Mouse (Mus musculus) activated CD4-positive, CD25-positive, alpha-beta regulatory T cell, adult 4 months (primary cell): ENCODE data around the gene Fam20b. TPM values are rescaled to one million over a fixed set of nuclear protein-coding genes. Genes with fewer than 3 reads are reported as not detected.
A peak's percentile ranks its signal among the peaks of the same experiment; 100 is the strongest.

ENCODE experiments used
- ATAC-seq: one replicate; pipeline ENCODE4 v1.8.0; 2017
- polyA plus RNA-seq, 2 experiments: library from polyadenylated mRNA; unstranded; fragments of 100-300 nt; shearing (Covaris generic); gene quantifications; one replicate each; pipeline ENCODE4 v1.2.1; 2017

The Fam20b gene
- polyA plus RNA-seq, 2 experiments from 2014 or later = 11.2 to 12.4 TPM

DNA sequence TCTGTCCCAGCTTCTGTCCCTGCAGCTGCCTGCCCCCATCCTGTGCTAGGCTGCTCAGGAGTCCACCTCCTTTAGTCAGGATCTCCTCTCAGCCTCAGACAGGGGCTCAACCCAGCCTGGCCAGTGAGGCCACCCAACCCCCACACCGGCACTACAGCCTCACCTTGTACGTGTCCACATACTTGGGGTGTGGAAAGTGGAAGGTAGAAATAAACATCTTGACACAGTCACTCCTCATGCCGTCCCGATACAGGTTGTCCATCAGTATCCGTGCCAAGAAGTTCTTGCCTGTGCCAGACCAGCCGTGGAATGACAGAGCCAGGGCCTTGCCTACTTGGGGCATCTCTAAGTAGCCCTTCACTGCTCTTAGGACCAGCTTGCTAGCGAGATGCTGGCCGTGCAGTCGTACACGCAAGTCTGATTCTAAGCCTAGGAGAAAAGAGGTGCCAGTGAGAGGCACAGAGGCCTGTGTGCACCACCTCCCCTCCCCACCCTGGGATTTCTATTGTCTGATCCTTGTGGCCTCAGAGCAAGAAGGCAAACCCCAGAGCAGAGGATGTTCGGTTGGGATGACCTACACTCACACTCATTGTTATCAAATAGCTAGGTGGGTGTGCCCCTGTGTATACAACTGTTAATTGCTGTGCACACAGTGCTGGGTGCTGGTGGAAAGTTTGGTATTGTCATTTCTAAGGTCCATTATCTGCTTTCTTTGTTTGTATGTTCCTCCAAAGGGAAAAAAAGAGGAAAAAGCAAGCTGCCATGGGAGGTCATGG is 49.5 kb downstream of the Fam20b start:
- ATAC-seq = no peak

DNA sequence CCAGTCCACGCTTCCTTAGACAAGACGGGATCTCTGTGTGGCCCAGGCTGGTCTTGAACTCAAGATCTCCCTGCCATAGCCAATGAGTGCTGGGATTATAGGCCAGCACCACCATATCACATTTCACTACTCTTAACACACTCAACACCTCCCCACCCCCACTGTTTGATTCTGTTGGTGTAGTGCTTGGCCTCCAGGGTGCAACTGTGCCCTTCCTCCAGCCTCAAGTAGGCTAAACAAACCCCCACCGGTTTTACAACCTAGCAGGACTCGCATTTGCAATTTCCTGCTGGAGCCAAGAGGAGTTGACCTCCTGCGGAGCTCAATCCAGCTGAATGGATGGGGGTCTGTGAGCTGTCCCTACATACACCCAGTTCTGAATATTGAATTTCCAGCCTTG is 50.3 kb downstream of the Fam20b start:
- no peak for ATAC-seq

DNA sequence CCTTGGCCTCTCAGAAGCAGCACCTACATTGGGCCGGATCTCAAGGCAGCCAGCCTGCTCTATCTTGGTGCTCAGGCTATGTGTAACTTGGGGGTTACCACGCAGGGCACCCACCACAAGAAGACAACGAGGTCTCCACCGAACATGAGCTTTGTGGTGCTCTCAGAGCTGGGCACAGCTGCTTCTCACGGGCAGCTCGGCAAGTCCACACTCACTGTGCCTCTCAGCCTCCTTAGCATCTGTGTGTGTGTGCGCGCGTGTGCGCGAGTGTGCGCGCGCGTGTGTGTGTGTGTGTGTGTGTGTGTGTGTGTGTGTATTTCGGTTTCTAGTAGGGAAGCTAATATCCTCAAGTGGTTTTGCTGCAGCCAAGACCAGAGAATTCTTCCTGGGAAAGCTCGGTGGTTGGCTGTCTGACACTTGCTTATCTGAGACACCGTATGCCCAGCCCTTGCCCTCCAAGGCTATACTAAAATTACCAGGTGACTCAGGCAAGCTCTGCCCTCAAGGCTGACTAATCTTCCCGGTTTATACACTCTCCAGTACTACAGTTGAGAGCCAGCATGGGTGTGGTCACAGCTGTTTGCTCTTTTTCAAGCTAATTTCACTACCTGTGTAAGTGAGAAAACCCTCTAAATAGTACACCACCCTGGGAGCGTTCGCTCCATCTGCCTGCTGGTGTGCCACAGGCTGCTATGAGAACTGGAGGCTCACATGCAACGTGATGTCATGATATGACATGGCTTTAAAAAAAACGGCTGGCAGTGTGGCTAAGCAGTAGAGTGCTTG is 51.6 kb downstream of the Fam20b start:
- ATAC-seq = no peak

DNA sequence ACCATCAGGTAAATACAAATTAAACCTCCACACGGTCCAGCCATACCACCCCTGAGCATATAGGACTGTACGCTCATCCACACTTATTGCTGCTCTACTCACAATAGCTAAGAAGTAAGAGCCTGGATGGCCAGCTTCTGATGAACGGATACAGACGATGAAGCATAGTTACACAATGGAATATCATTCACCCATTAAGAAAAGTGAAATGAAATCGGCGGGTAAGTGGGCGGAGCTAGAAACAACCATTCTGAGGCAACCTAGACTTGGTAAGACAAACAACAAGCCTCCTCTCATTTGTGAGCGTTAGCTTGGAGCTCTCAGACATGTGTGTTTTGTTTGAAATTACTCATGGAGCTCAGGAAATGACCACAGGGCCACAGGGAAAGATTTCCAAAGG is 53.1 kb downstream of the Fam20b start:
- ATAC-seq = no peak

DNA sequence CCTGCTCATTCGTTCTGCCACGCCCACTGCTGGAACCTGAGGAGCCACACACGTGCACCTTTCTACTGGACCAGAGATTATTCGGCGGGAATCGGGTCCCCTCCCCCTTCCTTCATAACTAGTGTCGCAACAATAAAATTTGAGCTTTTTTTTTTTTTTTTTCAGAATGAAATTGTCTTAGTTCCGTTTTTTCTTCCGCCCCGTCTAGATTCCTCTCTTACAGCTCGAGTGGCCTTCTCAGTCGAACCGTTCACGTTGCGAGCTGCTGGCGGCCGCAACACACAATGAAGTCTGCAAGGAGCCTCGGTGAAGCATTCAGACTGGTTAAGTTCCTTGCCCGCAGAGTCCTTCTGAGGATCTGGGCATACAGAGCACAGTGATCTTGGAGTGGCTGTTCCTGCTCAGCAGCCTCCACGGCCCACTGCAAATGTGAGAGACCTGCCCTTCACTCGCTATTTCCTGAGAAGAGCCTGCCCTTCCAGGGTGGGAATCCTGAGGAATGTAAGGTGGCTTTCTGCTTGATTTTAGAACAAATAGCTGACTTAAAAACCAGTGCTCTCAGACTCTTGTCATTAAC is 58.1 kb downstream of the Fam20b start:
- ATAC-seq = peak; percentile 24

DNA sequence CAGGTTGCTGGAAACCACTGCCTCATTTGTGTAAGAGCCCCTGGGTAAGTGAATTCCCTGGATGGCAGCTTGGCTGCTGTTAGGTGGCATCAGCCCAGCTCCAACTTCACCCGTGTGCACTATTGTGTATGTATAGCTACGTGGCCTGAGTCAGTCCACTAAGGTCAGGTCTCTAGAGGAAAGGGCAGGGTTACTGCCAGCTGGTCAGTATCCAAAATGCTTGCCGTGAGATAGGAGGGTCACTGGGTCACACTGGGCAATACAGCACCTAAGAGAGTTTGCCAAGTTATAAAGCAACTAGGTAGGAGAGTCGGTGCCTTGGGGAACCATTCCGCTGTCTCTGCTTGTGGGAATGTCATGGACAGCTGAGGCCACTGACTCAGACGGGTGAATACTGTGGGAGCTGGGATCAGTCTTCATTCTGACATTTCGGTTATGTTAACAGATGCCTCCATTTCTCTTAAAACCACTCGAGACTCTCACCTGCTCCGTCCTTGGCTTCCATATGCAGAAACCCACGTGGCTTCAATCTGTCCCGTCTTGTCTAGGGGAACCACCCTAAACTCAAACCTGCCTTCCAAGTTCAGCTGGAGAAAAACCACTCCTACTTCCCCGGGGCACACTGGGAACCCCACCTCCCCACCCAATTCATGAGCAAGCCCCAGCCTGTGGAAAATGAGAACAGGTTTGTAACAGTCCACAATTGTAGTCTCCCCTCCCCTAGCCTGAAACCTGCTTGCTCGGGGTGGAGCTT is 58.8 kb downstream of the Fam20b start:
- peak; percentile 49 for ATAC-seq

DNA sequence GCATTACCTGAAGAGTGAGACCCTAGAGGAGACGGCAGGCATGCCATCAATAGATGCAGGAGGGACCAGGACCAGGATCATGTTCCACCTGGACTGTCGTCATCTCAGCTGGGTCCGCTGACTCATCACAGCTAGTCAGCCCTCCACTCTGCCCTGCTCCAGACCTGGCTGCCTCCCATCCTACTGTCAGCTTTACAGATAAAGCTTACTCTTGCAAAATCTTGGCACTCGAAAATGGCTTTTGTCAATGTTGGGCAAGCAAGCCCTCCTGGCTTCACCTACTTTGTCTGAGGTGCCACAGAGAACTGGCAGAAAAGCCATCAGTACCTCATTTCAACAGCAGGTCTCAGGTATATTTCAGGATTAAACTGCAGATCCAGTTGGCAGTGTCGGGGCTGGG is 60.2 kb downstream of the Fam20b start:
- ATAC-seq = no peak

DNA sequence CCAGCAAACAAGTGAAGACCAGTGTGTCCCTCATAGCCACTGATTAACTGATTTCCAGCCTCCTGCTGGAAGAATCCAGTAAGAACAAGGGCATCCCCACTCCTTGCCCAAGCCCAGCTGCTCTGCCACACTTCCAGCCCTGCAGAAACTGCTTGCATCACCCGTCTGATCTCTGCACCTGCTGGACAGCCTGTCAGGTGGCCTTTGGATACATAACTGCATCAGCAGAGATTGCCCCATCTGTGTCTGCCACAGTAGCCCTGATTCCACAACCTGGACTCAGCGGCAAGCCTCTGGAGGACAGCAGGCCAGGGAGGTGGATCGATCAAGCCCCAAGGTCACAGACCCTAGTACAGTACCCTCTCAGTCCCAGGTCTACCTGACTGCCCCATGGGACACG is 61.4 kb downstream of the Fam20b start:
- no peak for ATAC-seq

DNA sequence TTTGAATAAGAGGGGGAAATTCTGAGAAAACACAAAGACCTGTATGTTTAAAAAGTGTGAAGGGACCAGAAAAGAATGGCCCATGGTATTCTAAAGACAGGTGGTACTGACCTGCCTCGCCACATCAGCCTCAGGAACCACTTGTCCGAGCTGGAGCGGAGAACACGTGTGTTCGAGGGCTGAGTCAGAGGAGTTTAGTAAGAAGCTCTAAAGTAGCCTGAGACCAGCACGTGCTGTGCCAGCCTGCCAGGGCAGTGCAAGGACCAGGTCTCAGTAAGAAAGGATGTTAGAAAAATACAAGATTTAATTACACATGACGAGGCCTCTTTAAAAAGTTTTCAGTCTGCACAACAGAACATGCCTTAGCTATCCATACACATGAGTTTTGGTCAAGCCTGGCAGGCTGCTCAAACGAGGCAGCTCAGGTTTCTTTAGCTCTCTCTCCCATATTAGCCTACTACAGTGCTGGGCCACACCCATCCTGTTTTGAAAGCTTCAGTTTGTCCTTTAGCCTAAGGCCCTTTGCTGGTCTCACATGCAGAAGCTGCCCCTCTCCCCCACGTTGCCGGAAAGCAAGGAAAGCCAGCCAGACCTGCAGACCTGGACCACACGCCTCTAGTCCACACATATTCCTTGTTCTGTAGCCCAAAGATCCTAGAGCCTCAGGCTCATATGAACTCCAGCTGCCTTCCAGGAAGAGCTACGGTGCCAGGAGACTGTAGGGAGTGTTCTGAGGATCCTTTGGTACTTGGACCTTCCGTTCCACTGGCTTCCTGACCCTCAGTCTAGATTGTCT is 64.0 kb downstream of the Fam20b start:
- peak; percentile 47 for ATAC-seq

DNA sequence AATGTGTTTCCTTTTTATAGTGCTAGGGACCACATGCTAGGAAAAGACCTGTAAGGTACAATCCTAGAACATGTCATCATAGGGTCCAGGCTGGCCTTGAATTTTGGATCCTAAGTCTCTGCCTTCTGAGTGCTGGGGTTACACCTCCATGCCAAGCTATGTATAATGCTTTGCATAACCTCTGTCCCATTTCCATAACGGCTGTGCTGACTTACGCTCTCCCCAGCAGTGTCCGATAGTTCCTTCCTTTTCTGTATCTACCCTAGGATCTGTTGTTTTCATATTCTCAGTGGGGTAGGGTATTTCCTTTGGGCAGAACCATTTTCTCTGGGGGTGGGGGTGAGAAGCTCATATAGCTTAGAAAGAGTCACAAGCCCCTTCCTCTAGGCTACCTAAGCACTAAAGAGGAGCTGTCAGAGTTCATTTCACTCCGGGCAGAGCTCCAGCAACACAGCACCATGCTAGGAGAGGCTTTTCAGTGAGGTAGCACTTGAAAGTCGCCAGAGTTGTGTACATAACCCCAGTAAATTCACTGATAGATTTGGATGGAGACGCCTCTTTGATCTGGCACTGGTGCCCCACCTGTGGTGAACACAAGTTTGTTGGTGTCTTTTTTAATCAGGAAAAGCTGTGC is 66.6 kb downstream of the Fam20b start:
- no peak for ATAC-seq

DNA sequence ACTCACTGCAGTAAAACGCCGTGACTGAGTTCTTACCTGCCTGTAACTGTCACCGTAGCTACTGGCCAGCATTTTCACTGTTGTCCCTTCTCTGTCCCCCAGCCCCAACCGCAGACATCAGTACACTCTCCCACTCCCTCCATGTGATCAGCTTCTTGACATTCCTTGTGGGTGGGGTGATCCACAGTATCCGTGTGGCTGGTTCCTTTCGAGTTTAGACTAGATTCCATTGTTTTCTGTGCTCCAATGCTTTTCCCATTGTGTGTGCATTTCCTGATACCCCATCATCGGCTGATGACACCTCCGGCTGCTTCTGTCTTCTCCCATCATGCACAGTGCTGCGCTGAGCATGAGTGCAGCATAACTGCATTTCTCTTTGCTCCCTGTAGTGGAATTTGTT is 68.3 kb downstream of the Fam20b start:
- no peak for ATAC-seq

DNA sequence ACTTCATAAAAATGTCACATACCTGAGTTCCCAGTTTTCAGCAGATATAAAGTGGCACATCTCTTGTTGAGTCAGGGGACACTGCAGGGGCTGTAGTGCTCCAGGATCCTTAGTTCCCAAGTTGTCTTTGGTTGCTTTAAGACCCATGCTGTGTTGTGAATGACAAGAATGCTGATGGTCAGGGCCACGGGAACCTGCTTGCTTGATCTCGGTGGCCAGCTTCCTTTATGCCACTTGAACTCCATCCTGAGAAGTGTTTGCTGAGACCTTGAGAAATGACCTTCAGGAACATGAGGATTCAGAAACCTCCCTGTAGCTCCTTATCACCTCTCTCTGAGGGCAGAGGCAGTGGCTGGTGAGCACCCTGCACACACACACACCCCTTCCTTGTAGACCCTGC is 70.2 kb downstream of the Fam20b start:
- no peak for ATAC-seq

DNA sequence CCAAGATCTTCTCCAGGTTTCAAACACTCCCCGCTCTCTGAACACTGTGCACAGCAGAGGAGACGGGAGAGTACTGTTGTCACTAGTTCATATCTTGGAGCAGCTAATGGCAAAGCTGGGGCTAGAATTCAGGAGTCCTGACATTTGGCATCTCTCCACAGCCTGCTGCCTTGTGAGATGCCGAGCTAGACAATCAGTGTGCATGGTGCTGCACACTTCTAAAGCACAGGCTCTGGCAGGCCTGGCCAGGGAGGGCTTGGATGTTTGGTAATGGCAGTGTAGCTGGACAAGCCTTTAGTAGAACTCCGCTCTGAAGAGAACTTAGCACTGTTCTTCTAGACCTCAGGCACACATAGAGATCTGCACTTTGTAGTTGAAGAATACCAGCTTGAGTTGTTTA is 72.9 kb downstream of the Fam20b start:
- no peak for ATAC-seq

DNA sequence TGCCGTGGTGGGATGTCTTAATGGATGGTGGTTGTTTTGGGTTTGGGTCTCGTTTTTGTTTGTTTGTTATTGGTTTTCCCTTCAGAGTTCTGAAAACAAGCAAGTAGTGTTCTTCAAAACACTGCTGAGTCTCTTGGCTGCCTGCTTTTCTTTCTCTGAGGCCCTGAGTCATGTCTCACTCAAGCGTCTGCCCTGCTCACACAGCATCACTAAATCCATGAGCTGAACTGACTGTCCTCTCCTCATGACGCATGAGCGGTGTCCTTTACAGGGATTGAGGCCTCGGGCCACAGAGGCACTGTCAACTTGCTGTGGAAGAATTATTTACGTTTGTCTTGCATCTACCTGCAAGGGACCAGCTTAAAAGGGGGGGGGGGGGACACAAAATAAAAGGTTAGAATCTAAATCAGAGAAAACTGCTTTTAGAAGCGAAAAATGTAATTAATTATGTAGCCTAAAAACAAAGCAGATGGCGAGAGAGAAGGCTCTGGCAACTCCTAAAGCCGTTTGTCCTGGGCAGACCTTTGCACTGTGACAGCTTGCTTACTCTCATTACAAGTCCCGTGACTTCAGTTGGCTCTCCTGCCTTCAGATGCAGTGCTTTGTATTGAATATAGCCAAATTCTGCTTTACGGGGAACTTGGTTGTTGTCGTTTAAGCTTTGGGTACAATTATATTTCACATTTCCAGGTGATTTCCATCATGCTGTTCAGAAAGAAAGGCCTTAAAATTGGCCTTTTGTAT is 73.9 kb downstream of the Fam20b start:
- no peak for ATAC-seq

DNA sequence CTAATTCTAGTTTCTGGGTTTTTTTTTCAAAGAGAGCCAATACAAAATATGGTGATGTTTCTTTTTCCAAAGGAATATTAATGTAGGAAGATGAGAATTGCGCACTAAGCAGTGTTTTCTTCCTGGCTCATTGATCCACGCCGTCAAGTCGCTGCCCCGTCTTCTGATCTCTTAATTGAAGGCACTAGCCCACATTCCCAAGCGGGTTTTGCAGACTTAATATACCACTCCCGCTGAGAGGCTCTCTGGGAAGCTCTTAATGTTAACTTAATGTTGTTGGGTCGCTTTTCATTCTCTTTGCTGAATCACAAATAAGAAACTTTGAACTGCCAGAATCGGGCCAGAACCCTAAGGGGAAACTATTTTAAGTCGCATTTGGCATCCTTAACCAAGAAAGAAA is 74.8 kb downstream of the Fam20b start:
- ATAC-seq = no peak

DNA sequence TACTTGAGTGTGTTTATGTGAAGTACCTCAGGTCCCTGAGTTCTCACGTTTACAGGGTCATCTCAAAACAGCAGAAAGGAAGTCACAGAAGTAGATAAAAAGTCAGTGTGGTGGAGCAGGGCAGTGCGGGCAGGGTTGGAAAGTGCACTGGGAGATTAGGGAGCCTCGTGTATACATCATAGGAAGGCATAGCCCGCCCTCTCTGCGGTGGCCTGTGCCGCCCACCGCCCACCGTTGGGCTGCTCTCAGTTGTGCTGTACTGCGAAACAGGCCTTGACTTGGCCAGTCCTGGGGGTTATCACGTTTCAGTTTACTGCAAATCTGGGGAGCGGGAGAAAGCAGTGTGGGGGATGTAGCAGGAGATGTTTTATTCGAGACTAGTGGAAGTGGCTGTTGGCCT is 76.1 kb downstream of the Fam20b start:
- no peak for ATAC-seq

DNA sequence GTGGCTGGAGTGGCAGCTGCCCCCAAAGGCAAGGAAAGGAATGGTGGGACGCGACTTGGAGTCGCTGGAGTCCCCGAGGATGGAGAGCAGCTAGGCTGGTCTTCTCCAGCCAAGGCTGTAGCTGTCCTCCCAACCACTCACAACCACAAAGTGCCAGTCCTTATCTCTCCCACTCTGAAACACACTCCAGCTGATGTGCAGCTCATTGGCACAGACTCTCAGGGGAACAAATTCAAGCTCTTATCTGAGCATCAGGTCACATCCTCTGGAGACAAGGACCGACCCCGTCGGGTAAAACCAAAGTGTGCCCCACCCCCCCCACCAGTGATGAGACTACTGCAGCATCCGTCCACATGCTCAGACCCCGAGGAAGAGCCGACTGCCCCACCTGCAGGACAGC is 77.1 kb downstream of the Fam20b start:
- ATAC-seq = no peak

DNA sequence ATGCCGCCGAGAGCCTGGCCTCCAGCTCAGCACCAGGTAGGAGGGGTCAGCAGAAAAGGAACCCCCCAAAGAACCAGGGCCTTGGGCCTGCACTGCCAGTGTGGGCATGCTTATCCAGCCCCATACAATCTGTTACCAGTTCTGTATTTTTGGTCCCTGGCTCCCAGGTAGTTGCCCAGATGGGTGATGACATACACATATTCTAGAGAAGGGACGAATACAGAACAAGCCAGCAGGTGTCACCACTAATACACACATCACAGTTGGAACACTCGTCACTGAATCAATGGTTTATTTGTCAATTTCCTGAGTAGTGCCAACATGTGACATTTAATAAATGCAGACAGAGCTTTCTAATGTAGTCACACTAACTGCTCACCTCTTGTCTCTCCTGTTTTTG is 78.3 kb downstream of the Fam20b start:
- peak; percentile 52 for ATAC-seq

DNA sequence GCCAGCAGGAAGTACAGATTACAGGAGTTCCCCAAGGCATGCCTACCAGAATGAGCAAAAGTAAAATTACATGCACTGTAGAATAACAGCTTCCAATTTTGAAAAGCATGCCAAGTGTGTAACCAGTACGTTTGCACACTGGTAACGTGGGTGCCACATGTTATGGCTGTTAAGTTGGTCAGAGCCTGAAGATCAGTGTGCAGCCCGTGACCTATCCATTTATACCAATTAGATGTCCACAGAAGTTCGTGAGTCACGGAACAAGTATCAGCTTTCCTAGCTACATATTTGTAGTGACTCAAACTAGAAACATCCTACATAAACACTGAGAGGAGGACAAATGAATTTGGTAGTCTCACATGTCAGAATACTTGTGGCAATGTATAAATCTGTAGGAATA is 79.4 kb downstream of the Fam20b start:
- ATAC-seq = no peak

DNA sequence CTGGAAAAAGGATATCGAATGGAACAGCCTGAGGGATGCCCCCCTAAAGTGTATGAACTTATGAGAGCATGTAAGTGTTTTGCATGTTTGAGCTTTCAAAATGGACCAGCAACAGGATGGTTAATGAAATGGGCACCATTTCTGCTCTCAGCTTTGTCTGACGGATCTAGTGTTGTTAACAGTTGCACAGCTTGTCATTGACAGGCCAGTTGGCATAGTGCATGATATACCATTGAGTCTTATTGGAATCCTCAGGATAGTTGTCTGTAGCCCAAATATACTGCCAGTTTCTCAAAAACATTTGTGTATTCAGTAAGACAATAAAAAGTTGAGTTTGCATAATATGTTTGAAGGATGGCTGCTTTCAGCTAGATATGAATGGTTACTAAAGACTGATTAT is 83.7 kb downstream of the Fam20b start:
- no peak for ATAC-seq

DNA sequence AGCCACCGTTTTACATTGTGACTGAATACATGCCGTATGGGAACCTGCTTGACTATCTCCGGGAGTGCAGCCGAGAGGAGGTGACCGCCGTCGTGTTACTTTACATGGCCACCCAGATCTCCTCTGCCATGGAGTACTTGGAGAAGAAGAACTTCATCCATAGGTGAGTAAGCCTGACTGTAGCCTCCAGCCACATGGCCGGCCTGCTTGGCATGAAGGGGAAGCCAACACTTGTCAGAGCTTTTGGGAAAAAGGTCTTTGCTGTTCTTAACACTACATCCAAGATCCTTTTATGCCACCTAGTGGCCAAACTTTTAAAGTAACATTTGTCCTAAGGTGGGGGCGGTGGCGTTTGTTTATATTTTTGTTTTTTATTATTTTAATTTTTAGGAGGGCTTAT is 85.8 kb downstream of the Fam20b start:
- ATAC-seq = peak; percentile 80
